Mouse (Mus musculus) midbrain, embryonic 11.5 days (tissue): ENCODE results near the gene Grik3. TPM values are rescaled to one million over a fixed set of nuclear protein-coding genes. Genes with fewer than 3 reads are reported as not detected.
A peak's percentile ranks its signal among the peaks of the same experiment; 100 is the strongest.

Experiments used
- ATAC-seq: fragments of 200-750 bp; cut with Nextera tagmentation; 2 replicates; pipeline ENCODE4 v1.8.0; 2017; ENCODE audit warnings: moderate TSS enrichment, moderate library complexity; ENCODE audit not compliant: low FRiP score
- DNase-seq: peaks from one replicate; pipeline ENCODE4 v3.0.0; 2015; ENCODE audit warnings: low spot score; ENCODE audit errors: missing footprints
- H3K27ac ChIP-seq: fragments of 300-500 bp; sonication (generic); 2 replicates; pipeline ENCODE4 v1.5.1; 2014; ENCODE audit warnings: low read depth, low read length
- H3K27me3 ChIP-seq: fragments of 300-500 bp; sonication (generic); 2 replicates; pipeline ENCODE4 v1.6.1; 2014; ENCODE audit warnings: mild to moderate bottlenecking, low read length, moderate library complexity, mixed read lengths; ENCODE audit not compliant: control insufficient read depth, insufficient read depth
- H3K36me3 ChIP-seq: fragments of 300-500 bp; sonication (generic); 2 replicates; pipeline ENCODE4 v1.6.1; 2014; ENCODE audit warnings: mild to moderate bottlenecking, low read length, moderate library complexity, mixed read lengths; ENCODE audit not compliant: control insufficient read depth, insufficient read depth
- H3K4me1 ChIP-seq: fragments of 300-500 bp; sonication (generic); 2 replicates; pipeline ENCODE4 v1.6.1; 2014; ENCODE audit warnings: low read length; ENCODE audit not compliant: control insufficient read depth, insufficient read depth
- H3K4me2 ChIP-seq: fragments of 300-500 bp; sonication (generic); 2 replicates; pipeline ENCODE4 v1.6.1; 2014; ENCODE audit warnings: mild to moderate bottlenecking, moderate library complexity
- H3K4me3 ChIP-seq: fragments of 300-500 bp; sonication (generic); 2 replicates; pipeline ENCODE4 v1.5.1; 2014; ENCODE audit warnings: low read depth, low read length
- H3K9ac ChIP-seq: fragments of 300-500 bp; sonication (generic); 2 replicates; pipeline ENCODE4 v1.6.1; 2014; ENCODE audit warnings: low read length
- H3K9me3 ChIP-seq: fragments of 300-500 bp; sonication (generic); 2 replicates; pipeline ENCODE4 v1.6.1; 2016; ENCODE audit warnings: low read length; ENCODE audit not compliant: control insufficient read depth
- WGBS: fragments of 180-500 bp; shearing (Covaris S2); extraction: QIAGEN DNeasy Blood & Tissue Kit; methylation state at CpG from one replicate; pipeline ENCODE4 v1.1.7; 2014; 5-methylcytosine and 5-hydroxymethylcytosine counted together
- polyA plus RNA-seq: library from polyadenylated mRNA; unstranded; fragments of >200 nt; fragmentation: Nextera tagmentation; extraction: Ambion mirVana; gene quantifications from 2 replicates; pipeline ENCODE4 v1.2.1, GENCODE M21; 2014

Gene Grik3
- polyA plus RNA-seq, 1 experiment from 2014 or later = 0.60 TPM

DNA sequence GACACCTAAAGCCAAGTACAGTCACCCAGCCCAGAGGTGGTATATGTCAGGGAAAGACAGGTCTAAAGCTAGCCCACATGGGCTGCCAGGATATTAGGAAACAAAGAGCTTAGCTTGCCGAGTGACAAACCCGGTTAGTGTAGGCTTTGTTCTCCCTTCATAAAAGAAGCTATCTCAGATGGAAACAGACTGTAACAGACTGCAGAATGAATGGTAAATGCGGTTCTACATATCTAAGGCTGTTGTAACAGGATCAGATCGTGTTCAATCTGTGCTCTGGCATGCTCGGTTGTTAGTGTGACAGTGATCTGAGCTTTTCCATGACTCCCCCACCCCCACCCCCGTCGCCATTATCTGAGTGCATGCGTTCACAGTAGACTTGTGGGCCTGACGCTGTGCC, 92.8 kb downstream of the Grik3 start:
- 0 out of 2 replicates have a peak, but pooled peaks cover under 1% of the 10 kb centered on the region for H3K27me3 ChIP-seq
- no peak for DNase-seq
- H3K9ac ChIP-seq = no peak overlapping the region
- H3K9me3 ChIP-seq = no peaks in the 10 kb centered on the region
- no peak overlapping the region for H3K4me2 ChIP-seq
- no peaks in the 10 kb centered on the region for H3K36me3 ChIP-seq
- no peak overlapping the region for H3K4me3 ChIP-seq
- no peak overlapping the region for H3K27ac ChIP-seq
- H3K4me1 ChIP-seq = peaks cover 11% of the 10 kb centered on the region
- WGBS = 86% methylated on average over 9 of the region's 9 CpGs
- no peak for ATAC-seq

DNA sequence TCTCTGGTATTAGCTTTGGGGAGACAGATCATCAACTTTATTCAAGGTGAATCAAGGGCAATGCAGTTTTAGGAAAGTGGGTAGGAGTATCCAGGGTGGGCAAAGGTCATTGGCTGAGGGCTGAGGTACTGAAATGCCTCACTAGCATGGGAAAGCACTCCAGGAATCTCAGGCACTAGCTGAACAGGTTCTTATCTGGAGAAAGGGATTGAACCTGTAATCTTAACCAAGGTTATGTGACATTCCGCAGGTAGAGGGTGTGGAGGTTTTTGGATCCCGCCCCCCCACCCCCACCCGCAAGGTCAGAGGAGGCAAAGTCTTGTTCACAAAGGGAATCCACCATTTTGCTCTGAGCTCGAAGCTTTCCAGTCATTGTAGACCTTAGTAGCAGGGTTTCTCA, 93.4 kb downstream of the Grik3 start:
- Histone ChIP-seq H3K9me3 (no peaks in the 10 kb centered on the region), H3K27me3 (0 out of 2 replicates have a peak, but pooled peaks cover 2% of the 10 kb centered on the region), H3K36me3 (no peaks in the 10 kb centered on the region), H3K4me3 (no peak overlapping the region), H3K4me1 (peaks cover 14% of the 10 kb centered on the region), H3K4me2 (no peak overlapping the region), H3K27ac (no peak overlapping the region), H3K9ac (no peak overlapping the region)
- 81% methylated on average over 4 of the region's 4 CpGs for WGBS
- ATAC-seq (no peak), DNase-seq (no peak)

DNA sequence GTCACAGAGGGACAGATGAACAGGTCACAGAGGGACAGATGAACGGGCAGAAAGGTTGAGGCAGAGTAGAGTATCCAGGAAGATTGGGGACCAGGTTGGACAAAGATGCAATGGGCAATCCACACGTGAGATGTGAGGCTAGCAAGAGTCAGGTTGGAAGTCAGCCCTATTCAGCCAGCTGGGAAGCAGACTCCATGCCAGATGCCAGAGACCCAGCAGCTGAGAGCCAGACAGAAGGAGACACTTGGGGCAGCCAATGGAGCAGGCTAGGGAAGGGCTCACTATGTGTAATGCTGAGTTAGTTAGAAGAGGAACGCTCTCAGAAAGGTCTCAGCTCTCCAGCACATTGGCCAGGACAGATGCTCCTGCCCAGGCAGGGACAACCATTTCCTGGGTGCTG, 94.2 kb downstream of the Grik3 start:
- H3K4me2 ChIP-seq = no peak overlapping the region
- H3K9me3 ChIP-seq = no peaks in the 10 kb centered on the region
- no peak overlapping the region for H3K4me3 ChIP-seq
- WGBS = 89% methylated on average over 3 of the region's 3 CpGs
- ATAC-seq = no peak
- H3K4me1 ChIP-seq = peaks cover 14% of the 10 kb centered on the region
- no peak overlapping the region for H3K27ac ChIP-seq
- H3K36me3 ChIP-seq = no peaks in the 10 kb centered on the region
- DNase-seq = no peak
- no peak overlapping the region for H3K9ac ChIP-seq
- H3K27me3 ChIP-seq = 0 out of 2 replicates have a peak, but pooled peaks cover 2% of the 10 kb centered on the region

DNA sequence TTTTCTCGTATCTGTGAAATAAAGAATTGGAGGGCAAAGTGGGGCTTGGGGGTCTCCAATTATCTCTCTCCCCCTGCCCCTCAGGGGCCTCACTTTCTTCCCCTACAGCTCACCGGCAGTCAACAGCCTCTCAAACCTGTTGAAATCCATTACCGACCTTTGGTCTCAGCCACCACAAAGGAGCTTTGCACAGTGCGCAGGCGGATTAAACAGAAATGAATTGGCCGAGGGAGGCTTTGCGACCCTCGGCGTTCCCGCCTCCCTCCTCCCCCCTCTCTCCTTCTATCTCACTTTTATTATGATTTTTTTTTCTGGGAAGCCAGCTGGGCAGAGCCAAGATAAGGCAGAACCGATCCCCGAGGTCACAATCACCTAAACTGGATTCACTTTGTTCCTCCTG, 97.1 kb downstream of the Grik3 start:
- Histone ChIP-seq H3K4me1 (peaks cover 23% of the 10 kb centered on the region), H3K27me3 (0 out of 2 replicates have a peak, but pooled peaks cover 2% of the 10 kb centered on the region), H3K4me2 (peak overlapping the region; percentile 39), H3K9me3 (no peaks in the 10 kb centered on the region), H3K4me3 (no peak overlapping the region), H3K27ac (no peak overlapping the region), H3K9ac (no peak overlapping the region), H3K36me3 (no peaks in the 10 kb centered on the region)
- ATAC-seq (peak; percentile 57; the same call in 1 of the 2 replicates), DNase-seq (peak; percentile 88)
- 2% methylated on average over 12 of the region's 12 CpGs for WGBS

DNA sequence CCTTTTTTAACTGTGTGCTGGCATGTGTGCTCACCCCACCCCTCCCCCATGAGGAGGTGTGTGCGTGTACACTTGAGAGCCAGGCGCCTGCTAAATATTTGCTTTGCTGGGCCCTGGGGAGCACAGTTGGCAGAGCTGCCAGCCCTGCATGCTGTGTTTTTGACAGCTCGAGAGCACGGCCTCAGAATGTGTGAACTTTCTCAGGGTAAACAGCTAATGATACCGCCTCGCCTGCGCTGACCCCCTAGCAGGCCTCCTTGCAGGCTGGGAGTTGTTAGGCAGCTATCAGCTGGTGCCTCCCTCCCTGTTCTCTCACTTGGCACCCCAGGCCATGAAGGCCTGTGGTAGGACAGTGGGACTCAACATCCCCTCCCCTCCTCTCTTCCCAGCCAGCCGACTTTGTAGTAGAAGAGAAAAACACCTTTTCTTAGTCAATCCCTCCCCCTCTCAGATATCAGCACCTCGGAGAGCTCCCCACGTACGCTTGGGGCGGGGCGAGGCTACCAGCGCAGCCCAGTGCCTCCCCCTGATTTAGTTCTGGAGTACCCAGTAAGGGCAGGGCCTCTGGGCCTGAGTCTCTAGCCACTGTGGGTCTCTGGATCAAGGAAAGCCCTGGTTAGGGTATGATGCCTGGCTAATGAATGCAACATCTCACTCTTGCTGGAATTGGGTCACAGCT, 99.9 kb downstream of the Grik3 start:
- no peaks in the 10 kb centered on the region for H3K36me3 ChIP-seq
- H3K4me1 ChIP-seq = peaks cover 23% of the 10 kb centered on the region
- H3K4me2 ChIP-seq = no peak overlapping the region
- ATAC-seq = peak; percentile 33; the same call in 1 of the 2 replicates
- H3K9me3 ChIP-seq = no peaks in the 10 kb centered on the region
- no peak overlapping the region for H3K9ac ChIP-seq
- WGBS = 17% methylated on average over 14 of the region's 14 CpGs
- H3K4me3 ChIP-seq = no peak overlapping the region
- H3K27me3 ChIP-seq = 0 out of 2 replicates have a peak, but pooled peaks cover 2% of the 10 kb centered on the region
- peak; percentile 91 for DNase-seq
- no peak overlapping the region for H3K27ac ChIP-seq

DNA sequence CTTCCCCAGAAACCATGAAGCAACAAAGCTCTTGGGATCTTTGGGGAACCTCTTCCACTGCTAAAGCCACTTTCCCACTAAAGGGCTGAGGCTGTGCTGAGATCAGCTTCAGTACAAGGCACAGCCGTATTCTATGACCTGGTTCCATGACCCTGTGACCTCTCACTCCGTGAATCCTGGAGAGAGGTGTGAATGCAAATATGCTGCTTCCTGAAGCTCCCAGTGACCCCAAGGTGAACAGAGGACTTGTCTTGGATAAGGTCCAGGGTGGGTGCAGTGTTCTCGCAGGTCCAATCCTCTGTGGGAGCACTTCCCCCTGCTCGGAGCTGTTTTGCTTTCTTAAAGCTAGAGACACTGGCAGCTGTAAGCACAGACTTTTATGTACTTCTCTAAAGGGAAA, 102.2 kb downstream of the Grik3 start:
- 0 out of 2 replicates have a peak, but pooled peaks cover 2% of the 10 kb centered on the region for H3K27me3 ChIP-seq
- no peak for DNase-seq
- H3K4me2 ChIP-seq = no peak overlapping the region
- no peak overlapping the region for H3K27ac ChIP-seq
- H3K4me1 ChIP-seq = peaks cover 18% of the 10 kb centered on the region
- H3K9ac ChIP-seq = no peak overlapping the region
- WGBS = 39% methylated on average over 4 of the region's 4 CpGs
- H3K36me3 ChIP-seq = no peaks in the 10 kb centered on the region
- H3K4me3 ChIP-seq = no peak overlapping the region
- ATAC-seq = no peak
- no peaks in the 10 kb centered on the region for H3K9me3 ChIP-seq

DNA sequence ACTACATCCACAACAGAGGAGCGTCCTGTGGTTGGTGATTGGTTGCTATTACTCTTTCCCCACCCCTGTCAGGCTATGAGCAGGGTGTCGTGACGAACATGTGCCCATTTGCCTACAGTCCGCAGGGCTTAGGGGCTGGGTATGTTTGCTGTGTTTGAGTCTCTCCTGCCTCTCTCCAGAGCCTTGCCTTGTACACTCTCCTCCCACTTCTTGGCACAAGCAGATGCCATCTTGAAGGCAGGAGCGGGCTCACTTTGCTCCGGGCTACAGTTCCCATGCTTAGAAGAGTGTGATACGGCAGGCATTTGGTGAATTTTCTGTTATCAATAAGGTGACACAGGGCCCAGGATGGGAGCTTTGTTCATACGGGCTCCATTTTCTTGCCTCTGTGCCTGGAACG, 104.5 kb downstream of the Grik3 start:
- ATAC-seq (no peak), DNase-seq (no peak)
- Histone ChIP-seq H3K9me3 (no peaks in the 10 kb centered on the region), H3K4me1 (peaks cover 9% of the 10 kb centered on the region), H3K36me3 (no peaks in the 10 kb centered on the region), H3K4me2 (no peak overlapping the region), H3K4me3 (no peak overlapping the region), H3K27me3 (no peaks in the 10 kb centered on the region), H3K9ac (no peak overlapping the region), H3K27ac (no peak overlapping the region)
- WGBS = 84% methylated on average over 9 of the region's 9 CpGs

DNA sequence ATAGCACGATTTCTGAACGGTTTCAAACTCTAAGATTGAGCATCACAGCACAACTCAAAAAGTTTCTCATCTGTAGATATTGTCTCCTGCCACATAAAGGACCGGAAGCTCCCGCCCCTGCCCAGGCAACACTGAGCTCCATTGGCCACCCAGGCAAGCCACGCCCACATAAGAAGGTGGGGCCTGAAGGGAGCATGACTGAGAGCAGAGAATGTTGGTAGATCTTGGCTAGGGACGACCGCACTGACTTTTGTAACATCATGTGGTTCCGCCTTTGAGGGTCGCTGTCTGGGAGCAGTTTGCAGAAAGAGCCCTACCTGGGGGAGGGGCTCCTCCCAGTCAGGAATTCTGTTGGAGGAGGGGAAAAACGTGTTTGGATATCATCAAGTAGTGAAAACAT, 108.2 kb downstream of the Grik3 start:
- Histone ChIP-seq H3K36me3 (no peaks in the 10 kb centered on the region), H3K4me1 (no peaks in the 10 kb centered on the region), H3K27ac (no peak overlapping the region), H3K9ac (no peak overlapping the region), H3K9me3 (no peaks in the 10 kb centered on the region), H3K4me3 (no peak overlapping the region), H3K27me3 (no peaks in the 10 kb centered on the region), H3K4me2 (no peak overlapping the region)
- no peak for ATAC-seq
- 42% methylated on average over 10 of the region's 10 CpGs for WGBS
- no peak for DNase-seq

DNA sequence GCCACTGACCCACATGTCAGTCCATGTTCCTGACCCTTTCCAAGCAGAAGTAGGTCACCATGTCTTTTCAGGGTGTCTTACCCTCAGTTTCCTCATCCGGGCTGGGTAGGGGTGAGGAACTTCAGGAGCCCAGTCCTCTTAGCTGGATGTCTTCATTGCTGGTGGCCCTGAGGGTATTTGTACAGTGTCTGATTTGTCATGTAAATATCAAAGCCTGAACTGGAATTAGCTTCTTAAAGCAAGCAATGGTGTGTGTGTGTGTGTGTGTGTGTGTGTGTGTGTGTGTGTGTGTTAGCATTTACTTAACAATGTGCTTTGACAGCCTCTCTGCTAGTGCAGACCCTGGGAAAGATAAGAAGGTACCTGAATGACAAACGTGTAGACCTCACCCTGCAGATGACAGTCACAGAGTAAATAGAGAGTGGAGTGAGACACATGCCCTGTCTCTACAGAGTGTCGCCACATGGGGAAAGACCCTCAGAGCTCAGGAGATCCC, 109.1 kb downstream of the Grik3 start:
- DNase-seq = no peak
- Histone ChIP-seq H3K4me1 (no peaks in the 10 kb centered on the region), H3K27ac (no peak overlapping the region), H3K9me3 (no peaks in the 10 kb centered on the region), H3K4me3 (no peak overlapping the region), H3K9ac (no peak overlapping the region), H3K36me3 (no peaks in the 10 kb centered on the region), H3K27me3 (no peaks in the 10 kb centered on the region), H3K4me2 (no peak overlapping the region)
- no peak for ATAC-seq
- 68% methylated on average over 3 of the region's 3 CpGs for WGBS
